Mouse (Mus musculus): ENCODE results near the gene St7l.

The St7l gene

DNA sequence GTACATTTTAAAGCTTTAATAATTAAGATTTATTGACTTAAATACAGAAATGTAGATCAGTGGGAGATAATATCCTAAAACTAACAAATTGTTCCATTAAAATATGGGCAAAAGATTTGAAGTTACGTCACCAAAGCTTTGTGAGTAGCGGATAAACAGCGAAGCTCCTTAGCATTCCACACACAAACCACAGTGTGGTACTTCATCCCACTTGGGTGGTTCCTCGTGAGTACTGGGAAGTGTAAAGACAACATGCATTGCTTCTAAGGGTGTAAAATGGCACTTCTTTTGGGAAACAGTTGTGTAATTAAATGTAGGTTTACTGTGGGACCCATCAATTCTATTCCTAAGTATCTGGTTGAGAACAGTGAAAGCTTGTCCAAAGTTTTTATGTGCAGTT lies 37.3 kb downstream of the St7l start:
- DNase-seq (ENCODE audit: low spot score in 2 of 2) = no peak

DNA sequence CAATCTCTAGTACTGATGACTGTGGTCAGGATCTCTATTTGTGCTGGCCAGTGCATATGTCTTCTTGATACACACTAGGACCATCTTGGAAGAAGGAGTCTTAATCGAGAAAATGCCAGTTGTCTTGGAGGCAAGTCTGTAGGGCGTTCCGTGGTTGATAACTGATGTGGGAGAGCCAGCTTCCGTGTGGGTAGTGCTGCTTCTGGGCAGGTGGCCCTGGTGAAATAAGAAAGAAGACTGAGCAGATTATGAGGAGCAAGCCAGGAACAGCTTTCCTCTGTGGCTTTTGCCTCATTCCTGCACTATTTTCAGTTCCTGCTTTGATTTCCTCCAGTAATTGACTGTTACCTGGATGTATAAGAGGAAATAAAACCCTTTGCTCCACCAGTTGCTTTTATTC lies 41.6 kb downstream of the St7l start:
- no peak for DNase-seq (ENCODE audit: low spot score in 2 of 2)

GRCm38 (mm10) chr3:104906007-104906406 lies 42.2 kb downstream of the St7l start:
- DNase-seq (ENCODE audit: low spot score in 2 of 2) = no peak

- no peak for DNase-seq (ENCODE audit: low spot score in 2 of 2)
Observed at GRCm38 (mm10) chr3:104909195-104909594, 45.4 kb downstream of the St7l start.

DNA sequence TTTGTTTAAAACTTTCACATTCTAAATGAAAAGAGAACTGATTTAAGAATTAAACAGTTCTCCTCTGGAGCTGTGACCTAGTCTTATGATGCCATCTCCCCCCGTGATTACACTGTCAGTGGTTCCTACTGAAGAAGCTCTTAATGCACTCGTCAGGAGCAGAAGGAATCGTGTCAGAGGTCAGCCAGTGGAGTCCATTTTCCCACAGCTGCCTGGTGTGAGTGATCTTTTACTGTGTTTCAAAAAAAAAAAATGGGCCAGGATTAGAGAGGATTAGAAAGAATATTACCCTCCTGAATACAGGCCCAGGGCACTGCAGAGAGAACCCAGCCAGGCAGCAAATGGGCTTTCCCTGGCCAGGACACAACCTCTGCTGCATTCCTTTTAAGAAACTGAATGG lies 51.2 kb downstream of the St7l start:
- DNase-seq (ENCODE audit: low spot score in 2 of 2) = no peak

GRCm38 (mm10) chr3:104929385-104929784 lies 65.6 kb downstream of the St7l start:
- no peak for DNase-seq (ENCODE audit: low spot score in 2 of 2)

GRCm38 (mm10) chr3:104937728-104938305 lies 74.0 kb downstream of the St7l start:
- DNase-seq (ENCODE audit: low spot score in 2 of 2) = no peak

- no peak for DNase-seq (ENCODE audit: low spot score in 2 of 2)
Observed at GRCm38 (mm10) chr3:104938327-104938726, 74.5 kb downstream of the St7l start.

- no peak for DNase-seq (ENCODE audit: low spot score in 2 of 2)
Observed at GRCm38 (mm10) chr3:104940691-104941090, 76.9 kb downstream of the St7l start.

- DNase-seq (ENCODE audit: low spot score in 2 of 2) = no peak
Observed at GRCm38 (mm10) chr3:104942682-104943081, 78.9 kb downstream of the St7l start.

- DNase-seq (ENCODE audit: low spot score in 2 of 2) = no peak
Observed at GRCm38 (mm10) chr3:104943333-104943732, 79.5 kb downstream of the St7l start.

GRCm38 (mm10) chr3:104944894-104945293 lies 81.1 kb downstream of the St7l start:
- DNase-seq (ENCODE audit: low spot score in 2 of 2) = no peak

DNA sequence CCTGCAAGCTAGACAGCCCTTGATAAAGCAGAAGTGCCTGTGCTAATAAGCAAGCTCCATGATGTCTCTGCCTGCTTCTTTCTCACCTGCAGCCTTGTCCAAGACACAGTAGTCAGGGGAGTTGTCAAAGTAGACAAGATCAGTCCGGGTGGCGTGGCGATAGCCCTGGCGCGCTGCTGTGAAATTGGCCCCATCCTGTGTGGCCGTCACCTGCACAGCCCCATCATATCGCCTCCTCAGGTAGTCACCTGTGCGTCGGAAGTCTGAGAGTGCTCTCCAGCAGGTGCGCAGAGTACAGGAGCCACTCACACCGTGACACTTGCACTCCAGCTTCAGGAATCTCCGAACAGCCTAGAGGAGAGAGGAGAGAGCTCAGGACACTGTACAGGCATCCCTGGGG lies 87.1 kb downstream of the St7l start:
- DNase-seq (ENCODE audit: low spot score in 2 of 2) = no peak

DNA sequence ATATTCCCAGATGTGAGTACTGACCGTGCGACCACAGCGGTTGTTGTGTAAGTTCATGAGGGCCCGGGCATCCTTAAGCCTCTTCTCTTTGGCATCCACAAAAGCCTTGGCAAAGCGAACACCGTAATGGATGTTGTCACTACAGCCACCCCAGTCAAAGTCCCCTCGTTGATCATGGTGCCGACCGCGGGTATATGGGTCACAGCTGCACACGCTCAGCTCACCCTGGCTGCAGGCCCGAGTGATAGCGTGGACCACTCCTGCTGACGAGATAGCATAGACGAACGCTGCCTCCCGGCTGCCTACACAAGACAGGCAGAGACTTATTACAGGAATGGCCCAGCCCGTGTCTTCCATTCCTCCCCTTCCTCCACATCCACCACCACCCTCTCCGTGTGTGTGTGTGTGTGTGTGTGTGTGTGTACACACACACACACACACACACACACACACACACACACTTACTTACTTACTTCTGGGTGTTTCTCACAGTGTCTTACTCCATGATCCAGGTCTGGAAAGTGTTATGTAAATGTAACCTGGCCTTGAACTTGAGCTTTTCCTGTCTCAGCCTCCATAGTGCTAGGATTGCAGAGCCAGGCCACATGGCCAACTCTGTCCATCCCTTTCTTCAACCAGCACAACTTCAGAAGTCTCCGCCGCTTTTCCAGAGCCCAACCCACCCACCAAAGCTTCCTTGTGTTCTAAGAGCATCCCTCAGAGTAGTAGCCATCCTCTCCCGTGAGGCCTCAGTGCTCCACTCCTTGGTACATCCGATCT lies 89.3 kb downstream of the St7l start:
- no peak for DNase-seq (ENCODE audit: low spot score in 2 of 2)

GRCm38 (mm10) chr3:104954137-104954536 lies 90.3 kb downstream of the St7l start:
- DNase-seq (ENCODE audit: low spot score in 2 of 2) = no peak

GRCm38 (mm10) chr3:104954551-104954950 lies 90.7 kb downstream of the St7l start:
- no peak for DNase-seq (ENCODE audit: low spot score in 2 of 2)

DNA sequence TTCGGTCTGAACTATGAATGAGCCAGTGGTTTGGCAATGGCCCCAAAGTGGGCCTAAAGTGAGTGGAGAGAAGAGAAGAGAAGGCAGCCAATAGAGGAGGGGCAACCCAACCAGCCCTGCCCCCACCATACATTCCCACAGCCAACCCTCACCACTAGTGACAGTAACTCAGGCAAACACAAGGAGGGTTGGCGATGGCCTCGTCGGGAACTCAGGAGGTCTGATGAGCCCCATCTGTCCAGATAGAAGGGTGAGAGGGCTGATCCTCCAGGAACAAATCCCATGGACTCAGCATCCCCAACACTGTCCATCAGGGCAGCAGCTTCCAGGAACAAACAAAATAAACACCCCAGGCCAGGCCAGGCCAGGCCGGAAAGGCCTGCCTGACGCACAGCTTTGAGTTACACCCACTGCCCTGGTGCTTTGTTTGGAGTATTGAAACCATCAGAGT lies 92.4 kb downstream of the St7l start:
- no peak for DNase-seq (ENCODE audit: low spot score in 2 of 2)

DNA sequence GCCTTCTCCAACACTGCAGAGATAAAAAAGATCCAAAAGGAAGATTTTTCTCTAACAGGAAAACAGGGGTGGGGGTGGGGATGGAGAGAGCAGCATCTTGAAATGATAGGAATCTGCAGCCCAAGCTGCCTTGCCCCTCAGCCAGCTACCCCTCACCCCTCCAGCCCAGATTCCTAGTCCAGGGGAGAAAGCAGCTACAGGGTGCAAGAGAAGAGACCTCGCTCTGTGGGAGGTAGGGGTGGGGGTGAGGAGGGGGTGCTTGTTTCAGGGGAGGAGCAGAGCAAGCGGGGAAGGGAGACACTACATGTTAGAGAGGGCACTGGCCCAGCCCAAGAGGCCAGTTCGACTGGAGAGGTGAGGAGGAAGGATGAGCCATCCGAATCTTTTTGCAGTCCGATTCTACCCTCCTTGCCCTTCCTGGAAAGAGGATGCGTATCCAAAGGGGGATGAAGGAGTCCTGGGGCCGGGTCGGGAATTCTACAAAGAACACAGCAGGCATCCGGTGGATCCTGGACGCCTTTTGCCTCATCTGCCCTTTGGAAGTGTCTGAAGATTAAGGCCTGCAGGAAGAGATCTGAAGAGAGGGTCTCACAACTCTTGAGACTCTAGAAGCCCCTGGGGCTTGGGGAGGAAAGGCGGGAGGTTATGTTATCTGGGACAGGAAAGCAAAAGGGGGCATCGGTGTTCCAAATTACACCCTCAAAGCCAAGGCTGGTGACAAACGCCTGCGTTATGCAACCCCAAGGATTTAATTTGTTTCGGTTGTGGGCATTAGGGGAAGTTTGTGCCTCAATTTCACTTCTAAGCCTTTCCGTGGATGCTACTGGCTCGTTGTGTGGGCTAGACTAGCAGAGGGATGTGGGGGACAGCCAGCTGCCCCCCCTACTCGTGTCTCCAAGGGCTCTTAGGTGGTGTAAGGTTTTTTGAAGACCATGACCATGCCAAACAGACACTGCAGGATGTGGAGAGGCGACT lies 96.5 kb downstream of the St7l start:
- no peak for DNase-seq (ENCODE audit: low spot score in 2 of 2)

DNA sequence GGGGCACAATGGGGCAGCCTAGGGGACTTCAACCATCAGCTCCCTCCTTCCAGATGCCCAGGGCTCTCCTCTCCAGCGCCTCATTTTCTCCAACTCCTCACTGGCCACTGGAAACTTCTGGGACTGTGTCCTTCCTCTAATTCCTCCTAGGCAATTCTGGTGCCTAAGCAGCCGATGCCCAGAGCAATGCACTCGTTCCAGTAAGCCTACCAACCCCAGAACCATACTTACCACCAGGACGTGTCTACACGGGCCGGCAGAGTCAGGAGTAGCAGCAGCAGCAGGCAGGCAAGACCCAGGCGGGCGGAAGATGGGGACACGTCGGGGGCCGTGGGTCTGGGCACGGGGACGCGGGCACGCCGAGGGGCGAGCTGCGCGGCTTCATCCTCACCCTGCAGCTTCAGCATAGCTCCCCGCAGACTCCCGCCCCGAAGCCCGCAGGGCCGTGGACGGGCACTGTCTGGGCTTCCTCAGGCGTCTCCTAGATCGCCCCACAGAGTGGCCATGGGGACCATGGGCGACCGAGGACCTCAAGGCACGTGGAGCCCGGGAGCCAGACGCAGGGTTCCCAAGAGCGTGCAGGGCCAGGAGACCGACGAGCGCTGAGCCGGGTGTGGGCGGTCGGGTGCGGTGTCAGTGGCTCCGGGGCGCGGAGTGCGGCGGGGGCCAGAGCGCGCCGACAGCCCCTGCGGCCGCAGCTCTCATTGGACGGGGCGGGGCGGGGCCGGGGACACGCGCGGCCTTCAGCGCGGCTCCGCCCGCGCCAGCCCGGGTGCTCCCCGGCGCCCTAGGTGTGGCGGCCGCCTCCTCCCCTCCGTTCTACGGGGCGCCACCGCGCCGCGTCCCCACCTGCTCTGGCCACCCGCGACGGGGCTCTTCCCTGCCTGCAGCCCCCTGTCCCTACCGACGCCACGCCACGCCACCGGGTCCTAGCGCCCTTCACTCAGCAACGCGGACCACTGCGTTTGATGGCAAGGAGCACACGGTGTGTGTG lies 97.6 kb downstream of the St7l start, which contains the start of gene Wnt2b:
Wnt2b (minus strand) TSS at position 856 of the 994 bp plus-strand sequence.
- DNase-seq (ENCODE audit: low spot score in 2 of 2) = no peak

DNA sequence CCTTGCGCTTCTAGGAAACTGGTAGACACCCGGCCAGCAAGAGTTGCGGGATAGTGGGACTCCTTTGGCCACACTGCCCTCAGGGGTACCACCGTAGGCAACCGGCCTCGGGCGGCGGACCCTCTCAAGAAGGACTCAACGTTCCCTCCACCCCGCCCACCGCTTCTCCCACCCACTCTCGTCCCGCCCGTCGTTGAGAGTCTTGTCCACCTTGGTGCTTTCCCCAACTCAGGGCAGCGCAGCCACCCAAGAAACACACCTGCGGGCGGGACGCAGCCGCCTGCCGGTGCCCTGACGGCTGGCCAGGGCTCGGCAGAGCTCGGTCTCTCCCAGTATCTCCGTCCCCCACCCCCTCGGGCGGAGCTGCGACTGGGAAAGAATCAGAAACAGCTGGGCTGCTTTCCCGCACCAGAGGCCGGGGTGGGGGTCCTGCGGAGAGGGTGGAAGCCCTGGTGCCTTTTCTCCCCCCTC lies 98.4 kb downstream of the St7l start:
- DNase-seq (ENCODE audit: low spot score in 2 of 2) = no peak

GRCm38 (mm10) chr3:104962866-104963265 lies 99.1 kb downstream of the St7l start:
- no peak for DNase-seq (ENCODE audit: low spot score in 2 of 2)

Measured in spleen, postnatal 10 days (tissue).